Mouse (Mus musculus) left cerebral cortex, postnatal 4 days (tissue): ENCODE measurements around the gene Dnase1l2. TPM values are rescaled to one million over a fixed set of nuclear protein-coding genes. Genes with fewer than 3 reads are reported as not detected.
A peak's percentile ranks its signal among the peaks of the same experiment; 100 is the strongest.
"Not testable (repeated sequence)": the region's sequence is repeated elsewhere in the genome, so short reads cannot be mapped to it uniquely, and the experiment has no call there.

Experiments
- DNase-seq: peaks from one replicate; pipeline ENCODE4 v3.0.0-alpha.2; 2022
- intact Hi-C: fragments of 180-260 bp; cut with DNase I; formaldehyde crosslinking; loops from one replicate; pipeline ENCODE4 v1.15.1; 2025
- total RNA-seq, 2 experiments: library from RNA; stranded (reverse); gene quantifications; 2 replicates each; pipeline ENCODE4 v1.2.3; 2021

The Dnase1l2 gene
- total RNA-seq, 2 experiments from 2014 or later = 7.1 to 8.5 TPM

DNA sequence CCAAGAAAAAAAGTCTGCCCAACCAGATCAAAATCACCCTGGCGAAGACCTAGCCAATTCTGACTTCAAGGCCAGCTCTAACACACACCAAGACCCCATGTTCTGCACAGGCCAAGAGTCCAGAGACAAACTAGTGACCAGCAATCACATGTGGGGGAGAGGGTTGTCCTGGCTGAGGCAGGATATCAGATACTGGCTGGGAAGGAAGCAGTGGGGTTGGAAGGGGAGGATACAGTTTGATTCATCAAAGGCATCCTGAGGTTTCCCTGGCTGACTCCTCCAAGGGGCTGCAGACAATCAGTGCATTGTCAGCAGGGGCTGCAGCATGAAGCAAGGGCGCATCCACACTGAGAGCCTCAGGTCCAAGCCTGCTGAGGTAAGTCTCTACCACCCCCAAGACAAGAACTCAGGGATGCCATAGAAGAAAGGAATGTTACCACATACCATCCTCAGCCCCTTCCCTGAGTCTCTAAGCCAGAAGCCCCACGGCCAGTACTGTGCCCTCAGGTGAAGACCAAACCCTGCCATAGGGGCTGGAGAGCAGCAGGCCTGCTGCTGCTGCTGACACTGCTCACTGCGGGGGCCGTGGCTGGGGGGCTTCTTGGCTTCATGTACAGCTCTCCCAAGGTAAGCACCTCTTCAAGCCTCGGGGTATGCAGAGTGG lies 30.8 kb upstream of the Dnase1l2 start, which contains the start of gene Bricd5:
Gene Bricd5, plus strand, starts transcription at position 273 of the 664 bp plus-strand sequence.
- no peak for DNase-seq
- intact Hi-C loops = no loop called here

DNA sequence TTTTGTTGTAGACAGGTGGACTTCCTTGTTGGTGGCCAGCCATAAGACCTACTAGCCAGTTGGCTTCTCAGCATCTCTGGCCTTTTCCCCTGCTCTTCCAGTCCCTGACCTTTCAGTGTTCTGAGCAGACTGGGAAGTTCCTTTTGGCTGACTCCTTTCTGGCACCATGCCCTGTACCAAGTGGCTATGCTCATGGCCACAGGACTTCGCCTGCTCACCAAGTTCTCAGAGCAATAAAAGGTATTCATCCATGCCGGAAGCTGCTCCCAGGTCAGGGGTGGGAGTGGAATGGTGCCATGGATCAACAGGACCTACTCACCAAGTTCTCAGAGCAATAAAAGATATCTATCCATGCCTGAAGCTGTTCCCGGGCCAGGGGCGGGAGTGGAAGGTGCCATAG lies 29.6 kb upstream of the Dnase1l2 start:
- intact Hi-C loops = no loop called here
- DNase-seq = peak; percentile 58

DNA sequence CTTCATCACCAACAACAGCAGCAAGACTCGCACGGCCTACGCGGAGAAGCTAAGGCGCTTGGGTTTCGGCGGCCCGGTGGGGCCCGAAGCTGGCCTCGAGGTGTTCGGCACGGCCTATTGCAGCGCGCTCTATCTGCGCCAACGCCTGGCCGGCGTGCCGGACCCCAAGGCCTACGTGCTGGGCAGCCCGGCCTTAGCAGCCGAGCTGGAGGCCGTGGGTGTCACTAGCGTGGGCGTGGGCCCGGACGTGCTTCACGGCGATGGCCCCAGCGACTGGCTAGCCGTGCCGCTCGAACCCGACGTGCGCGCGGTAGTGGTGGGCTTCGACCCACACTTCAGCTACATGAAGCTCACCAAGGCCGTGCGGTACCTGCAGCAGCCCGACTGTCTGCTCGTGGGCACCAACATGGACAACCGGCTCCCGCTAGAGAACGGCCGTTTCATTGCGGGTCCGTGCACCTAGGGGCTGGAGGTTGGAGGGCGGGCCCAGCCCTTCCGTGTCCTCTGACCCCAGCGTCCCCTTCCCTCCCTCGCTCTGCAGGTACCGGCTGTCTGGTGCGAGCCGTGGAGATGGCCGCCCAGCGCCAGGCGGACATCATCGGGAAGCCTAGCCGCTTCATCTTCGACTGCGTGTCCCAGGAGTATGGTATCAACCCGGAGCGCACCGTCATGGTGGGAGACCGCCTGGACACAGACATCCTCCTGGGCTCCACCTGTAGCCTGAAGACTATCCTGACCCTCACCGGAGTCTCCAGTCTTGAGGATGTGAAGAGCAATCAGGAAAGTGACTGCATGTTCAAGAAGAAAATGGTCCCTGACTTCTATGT lies 28.0 kb upstream of the Dnase1l2 start:
- DNase-seq = peak; percentile 36
- intact Hi-C loops = no loop called here

DNA sequence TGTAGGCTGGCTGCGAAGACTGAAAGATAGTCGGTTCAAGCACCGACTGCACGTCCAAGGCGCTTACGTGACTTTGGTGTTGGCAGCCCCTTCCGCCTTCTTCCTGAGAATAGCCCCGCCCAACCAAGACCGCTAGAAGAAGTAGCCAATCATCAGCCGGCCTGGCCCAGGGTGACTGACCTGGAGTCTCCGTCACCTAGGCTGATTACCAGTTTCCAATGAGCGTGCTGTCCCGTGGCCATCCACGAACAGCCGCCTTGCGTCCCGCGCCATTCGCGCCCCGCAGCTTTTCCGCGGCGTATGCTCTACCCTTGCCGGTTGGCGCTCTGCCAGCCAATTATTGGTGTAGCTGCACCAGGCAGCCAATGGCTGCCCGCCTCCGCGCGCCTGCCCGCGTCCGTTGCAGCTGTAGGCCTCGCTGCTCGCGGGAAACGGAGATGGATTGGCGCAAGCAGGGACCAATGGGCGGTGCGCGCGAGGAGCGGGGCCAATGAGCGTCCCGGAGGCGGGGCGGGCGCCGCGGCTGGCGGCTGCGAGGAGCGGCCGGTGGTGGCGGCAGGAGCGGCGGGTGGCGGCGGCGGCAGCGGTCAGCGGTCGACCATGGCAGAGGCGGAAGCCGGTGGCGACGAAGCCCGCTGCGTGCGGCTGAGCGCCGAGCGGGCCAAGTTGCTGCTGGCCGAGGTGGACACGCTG lies 27.2 kb upstream of the Dnase1l2 start, which contains the start of the genes E4f1 and Pgp:
Gene E4f1, minus strand, starts transcription at position 404 of the 693 bp plus-strand sequence.
Gene Pgp, plus strand, starts transcription at position 483 of the 693 bp plus-strand sequence.
- intact Hi-C loops = no loop called here
- peak; percentile 100 for DNase-seq

DNA sequence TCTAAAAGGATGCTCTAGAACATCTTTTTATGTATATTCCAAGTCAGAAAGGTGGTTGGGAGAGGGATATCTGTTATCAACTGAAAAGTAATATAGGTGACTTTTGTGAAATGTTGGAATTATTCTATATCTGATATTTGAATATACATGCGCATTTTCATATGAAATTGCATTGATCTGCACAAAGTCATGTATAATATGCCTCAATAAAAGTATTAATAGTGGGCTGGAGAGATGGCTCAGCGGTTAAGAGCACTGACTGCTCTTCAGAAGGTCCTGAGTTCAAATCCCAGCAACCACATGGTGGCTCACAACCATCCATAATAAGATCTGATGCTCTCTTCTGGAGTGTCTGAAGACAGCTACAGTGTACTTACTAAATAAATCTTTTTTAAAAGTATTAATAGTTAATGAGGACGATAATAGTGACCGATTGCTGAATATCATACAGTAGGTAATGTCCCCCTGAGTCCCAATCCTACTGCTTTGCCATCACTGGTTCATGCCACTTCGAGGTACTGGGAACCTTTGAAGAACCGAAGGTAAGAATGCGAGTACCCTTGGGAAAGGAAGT lies 26.5 kb upstream of the Dnase1l2 start:
- DNase-seq = no peak
- intact Hi-C loops = no loop called here

DNA sequence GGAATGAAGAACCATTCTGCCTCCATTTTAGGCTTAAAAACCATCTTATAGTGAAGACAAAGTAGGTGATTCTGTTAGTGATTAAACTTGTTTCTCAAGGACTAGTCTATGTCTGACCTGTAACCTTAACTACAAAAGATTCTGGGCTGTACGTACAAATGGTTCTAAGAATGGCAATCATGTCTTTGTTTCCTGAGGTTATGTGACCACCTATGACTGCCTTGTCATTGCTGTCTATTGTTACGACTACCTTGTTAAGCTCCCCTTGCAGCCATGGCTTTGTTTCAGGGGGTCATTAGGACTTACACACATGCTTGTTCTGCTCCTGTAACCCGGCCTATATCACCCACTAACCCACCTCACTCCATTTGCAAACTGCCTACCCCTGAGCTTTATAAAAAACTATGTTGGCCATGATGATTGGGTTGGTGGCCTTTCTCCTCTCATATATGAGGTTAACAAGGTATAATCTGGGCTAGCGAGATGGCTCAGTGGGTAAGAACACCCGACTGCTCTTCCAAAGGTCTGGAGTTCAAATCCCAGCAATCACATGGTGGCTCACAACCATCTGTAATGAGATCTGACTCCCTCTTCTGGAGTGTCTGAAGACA lies 25.8 kb upstream of the Dnase1l2 start:
- intact Hi-C loops = no loop called here
- DNase-seq = no peak

DNA sequence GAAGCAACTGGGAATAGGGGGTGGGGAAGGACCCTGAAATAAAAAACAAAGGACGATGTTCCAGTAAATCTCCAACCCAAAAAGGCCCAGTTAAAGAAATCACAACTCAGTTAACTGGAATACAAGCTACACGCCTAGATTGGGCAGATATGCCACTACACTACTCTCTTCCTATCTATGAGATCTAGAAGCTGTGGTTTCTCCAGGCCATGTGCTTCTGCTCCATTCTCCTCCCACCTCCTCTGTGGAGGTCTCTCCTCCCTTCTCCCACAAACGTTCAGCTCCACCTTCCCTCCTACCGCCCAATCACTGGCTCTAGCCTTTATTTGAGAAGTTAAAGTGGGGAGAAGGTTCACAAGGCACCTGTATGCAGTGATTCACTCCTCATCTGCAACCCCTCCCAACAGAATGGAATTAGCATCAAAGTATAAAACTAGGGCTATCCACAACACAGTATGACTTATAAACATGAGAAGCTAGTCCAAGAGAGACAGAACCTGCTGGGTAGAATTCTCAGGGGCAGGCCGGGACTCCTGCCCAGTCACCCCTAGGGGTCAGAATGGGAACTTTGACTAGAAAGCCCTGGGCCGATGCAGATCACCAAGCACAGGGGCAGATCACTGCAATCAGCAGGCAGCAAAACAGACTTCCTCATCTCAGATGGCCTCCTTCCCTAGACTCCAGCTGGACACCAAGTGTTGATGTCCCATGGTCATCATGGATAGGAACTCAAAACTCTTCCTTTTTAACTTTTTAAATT lies 20.6 kb upstream of the Dnase1l2 start:
- DNase-seq = no peak
- intact Hi-C loops = no loop called here

DNA sequence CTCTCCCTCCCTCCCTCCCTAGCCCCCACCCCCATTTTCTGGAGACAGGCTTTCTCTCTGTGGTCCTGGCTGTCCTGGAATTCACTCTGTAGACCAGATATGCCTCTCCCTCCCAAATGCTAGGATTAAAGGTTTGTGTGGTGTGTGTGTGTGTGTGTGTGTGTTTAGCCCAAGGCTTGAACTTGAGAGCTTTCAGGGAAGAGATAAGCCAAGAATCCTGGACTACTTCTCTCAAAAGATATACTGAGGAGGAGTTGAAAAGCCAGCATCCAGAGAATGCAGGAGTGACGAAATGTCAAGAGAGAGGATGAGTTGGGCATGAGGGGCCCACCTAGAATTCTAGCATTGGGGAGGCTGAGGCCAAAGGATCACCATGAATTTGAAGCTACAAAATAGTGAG lies 20.0 kb upstream of the Dnase1l2 start:
- DNase-seq = no peak
- intact Hi-C loops = no loop called here

DNA sequence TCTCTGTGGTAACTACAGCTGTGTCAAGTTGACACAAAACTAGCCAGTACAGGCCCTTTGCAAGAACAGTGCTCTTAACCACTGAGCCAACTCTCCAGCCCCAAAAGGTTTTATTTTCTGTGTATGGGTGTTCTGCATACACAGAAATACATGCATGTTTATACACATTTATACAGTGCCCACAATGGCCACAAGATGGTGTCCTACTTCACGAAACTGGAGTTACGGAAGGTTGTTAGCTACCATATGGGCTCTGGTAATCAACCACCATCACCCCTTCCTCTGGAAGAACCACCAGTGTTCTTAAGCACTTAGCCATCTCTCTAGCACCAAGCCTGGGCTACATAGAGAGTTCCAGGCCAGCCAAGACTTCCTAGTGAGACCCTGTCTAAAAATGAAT lies 18.7 kb upstream of the Dnase1l2 start:
- intact Hi-C loops = no loop called here
- DNase-seq = no peak

DNA sequence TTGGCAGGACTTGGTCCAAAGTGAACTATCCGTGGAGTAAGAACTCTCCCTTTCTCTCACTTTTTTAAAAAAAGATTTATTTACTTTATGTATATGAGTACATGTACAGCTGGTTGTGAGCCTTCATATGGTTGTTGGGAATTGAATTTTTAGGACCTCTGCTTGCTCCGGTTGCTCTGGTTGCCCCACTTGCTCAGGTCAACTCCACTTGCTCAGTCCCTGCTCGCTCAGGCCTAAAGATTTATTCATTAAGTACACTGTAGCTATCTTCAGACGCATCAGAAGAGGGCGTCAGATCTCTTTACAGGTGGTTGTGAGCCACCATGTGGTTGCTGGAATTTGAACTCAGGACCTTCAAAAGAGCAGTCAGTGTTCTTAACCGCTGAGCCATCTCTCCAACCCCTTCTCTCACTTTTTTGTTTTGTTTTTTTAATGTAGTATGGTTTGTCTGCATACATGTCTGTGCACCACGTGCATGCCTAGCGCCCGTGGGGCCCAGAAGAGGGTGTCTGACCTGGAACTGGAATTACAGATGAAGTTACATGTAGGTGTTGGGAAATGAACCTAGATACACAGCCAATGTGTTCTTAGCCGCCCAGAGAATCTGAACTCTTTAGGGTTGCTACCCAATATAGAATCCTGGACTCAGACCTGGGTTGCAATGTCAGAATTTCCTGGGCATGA lies 12.8 kb upstream of the Dnase1l2 start:
- intact Hi-C loops, DNase-seq: not testable (repeated sequence)

DNA sequence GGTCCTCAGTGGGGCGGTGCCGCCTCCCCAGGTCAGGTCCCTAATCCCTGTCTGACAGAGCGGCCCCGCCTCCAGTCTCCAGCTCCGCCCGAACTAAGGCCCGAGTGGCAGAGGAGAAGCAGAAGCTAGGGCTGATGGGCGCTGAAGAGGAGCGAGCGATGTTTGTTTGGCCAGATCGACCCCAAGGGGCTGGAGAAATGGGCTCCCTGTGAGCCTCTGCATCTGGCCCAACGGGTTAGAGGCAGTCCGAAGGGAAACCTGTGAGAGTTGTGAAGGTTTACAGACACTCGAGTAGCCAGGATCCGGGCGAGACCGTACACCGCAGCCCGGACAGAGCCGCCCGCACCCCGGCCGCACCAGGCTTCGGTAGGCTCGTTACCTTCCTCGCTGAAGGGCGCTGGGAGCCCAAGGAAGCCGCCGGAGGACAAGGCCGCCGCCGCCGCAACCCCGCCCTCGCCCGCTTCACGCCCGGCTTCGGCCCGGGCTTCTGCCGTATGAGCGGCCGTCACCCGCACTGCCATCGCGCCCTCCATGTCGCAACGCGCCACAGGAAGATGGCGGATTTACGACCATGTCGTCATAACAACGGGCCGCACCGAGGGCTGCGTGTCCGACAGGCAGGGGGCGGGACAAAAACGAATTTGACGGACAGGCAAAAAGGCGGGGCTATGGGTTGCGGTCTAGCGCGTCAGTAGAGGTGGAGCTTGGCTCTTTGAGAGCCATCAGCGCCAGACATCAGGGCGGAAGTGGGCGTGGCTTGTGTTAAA lies 12.0 kb upstream of the Dnase1l2 start:
- peak; percentile 99 for DNase-seq
- intact Hi-C loops = no loop called here

DNA sequence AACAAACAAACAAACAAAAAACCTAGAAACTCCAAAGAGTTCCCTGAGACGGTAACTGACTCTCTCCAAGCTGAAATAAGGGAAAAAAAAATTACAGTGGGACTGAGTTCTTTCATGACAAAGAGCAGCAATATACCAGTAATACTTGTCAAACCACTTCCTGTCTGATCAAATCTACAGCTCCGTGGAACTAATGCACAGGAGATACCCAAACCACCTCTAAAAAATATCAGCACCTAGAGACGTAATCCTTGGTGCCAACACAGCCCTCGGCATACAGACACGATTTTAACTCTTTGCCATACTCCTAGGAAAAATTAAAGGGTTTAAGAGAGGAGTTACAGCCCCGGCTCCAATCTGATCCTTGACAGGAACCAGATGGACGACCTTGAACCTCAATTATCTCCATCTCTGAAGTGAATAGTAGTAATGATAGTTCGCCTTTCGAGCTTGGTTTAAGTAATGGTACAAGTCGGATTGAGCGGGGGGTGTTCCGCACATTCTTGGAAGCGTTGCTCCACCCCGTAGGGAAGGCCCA lies 11.4 kb upstream of the Dnase1l2 start:
- no peak for DNase-seq
- intact Hi-C loops = no loop called here

DNA sequence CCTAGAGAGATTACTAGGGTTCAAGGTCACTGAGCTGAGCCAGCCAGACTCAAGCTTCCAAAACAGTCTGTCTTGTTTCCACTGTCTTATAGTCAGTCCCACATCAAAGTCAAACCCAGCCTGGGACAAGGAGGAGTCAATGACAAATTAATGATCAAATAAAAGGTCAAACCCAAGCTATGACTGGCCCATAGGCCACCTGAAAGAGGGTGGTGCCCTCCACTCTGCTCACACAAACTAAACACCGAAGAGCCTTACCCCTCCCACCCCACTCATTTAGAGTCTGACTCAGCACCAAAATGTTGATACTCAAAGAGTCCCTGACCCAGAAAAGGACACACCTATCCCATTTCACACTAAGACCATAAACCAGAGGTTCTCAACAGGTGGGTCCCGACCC lies 10.5 kb upstream of the Dnase1l2 start:
- no peak for DNase-seq
- intact Hi-C loops = no loop called here

DNA sequence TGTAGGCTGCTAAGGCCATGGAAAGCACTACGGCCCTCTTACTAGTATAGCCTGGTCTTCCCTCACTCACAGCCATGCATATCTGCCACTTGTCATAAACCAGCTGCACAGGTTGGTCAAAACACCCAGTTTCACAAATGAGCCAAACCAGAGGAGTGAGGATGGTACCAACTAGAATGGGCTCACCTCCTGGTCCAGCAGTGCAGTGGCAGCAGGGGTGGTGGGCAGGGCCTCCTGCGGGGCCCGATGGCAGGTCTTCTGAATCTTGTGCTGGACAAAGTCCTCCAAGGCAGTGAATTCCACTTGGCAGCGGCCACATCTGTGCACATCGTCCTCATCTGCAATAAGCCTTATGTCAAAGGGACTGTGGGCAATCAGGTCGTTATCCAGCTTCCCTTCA lies 8.3 kb upstream of the Dnase1l2 start:
- no peak for DNase-seq
- intact Hi-C loops = no loop called here

DNA sequence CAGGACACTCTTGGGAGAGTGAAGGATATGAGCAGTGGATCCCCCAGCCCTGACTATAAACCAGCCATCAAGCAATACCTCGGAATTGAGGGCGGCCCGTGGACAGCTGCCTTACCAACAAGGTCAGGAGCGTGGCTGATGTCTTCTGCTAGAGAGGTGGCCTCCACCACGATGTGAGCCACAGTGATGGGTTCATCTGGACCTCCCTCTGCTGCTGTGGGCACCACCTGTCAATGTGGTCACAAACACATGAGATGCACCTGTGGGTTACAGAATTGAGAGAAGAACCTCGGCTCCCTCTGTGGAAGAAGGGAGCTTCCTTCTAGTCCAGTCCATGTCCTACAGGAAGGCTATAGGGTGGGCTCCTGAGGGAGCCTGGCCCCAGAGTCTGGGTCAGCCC lies 6.6 kb upstream of the Dnase1l2 start:
- intact Hi-C loops = no loop called here
- DNase-seq = no peak

DNA sequence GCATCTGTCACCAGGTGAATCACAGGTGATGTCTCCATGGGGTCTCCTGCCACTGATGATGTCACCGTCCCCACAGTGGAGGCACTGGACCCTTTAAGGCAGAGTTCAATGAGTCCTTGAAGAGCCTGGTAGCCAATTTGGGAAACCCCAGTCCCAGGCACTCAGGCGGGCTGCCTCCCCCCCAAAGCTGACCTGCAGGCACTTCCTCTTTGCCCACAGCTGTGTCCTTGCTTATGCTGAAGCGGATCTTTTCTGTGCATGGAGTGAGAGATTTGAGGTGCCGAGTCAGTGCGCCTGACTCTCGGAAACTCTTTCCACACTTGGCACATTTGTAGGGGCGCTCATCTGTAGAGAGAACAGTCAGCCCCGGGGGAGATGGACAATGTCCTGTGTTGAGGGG lies 3.7 kb upstream of the Dnase1l2 start:
- intact Hi-C loops = no loop called here
- DNase-seq = no peak

DNA sequence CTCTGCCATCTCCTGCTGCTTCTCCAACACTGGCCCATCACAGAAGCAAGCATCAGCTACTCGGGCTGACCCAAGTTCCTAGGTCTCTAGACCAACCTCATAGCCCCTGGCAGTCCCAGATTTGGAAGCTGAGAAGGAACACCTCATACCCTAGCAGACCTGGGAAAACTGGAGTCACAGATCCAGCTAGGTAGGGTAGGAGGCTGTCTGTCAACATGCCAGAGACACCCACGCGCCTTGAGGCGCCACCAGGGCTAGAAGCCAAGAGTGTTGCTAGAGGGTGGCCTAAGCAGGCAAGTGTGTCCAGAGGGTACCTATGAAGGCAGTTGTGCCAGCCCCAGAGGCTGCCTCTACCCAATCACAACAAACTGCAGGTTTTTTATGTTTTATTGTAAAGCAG lies 504 bp upstream of the Dnase1l2 start:
- intact Hi-C loops = no loop called here
- no peak for DNase-seq

DNA sequence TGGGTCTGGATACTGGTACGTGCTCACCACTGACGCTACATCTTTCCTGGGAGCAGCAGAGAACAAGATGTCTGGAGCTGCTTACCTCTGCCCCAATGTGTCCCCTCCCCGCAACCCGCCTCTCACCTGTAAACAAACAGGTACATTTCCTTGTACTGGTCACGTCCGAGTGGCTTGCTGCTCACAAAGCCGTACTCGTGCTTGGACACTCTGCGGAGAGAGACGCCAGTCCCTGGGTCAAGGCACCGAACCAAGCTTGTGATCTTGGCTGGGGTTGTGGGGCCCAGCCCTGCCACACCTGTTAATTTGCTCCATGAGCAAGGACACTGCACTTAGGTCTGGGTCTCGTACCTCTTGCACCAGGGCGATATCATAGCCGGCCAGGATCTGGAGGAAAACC lies 798 bp downstream of the Dnase1l2 start:
- intact Hi-C loops = no loop called here
- no peak for DNase-seq
